Mouse (Mus musculus): ENCODE measurements around the gene Gatad1.
"Not testable (repeated sequence)": the region's sequence is repeated elsewhere in the genome, so short reads cannot be mapped to it uniquely, and the experiment has no call there.

Gene Gatad1

GRCm38 (mm10) chr5:3657085-3657484, at the start of gene Gatad1:
Gene Gatad1, minus strand, starts transcription at chr5:3657185.
- no peak for DNase-seq

GRCm38 (mm10) chr5:3702180-3702579, 45.2 kb upstream of the Gatad1 start:
- DNase-seq = no peak

- no peak for DNase-seq
Measured at GRCm38 (mm10) chr5:3700025-3700424, 43.0 kb upstream of the Gatad1 start.

GRCm38 (mm10) chr5:3696031-3696430, 39.0 kb upstream of the Gatad1 start:
- no peak for DNase-seq

GRCm38 (mm10) chr5:3695191-3695590, 38.2 kb upstream of the Gatad1 start:
- DNase-seq = no peak

DNA sequence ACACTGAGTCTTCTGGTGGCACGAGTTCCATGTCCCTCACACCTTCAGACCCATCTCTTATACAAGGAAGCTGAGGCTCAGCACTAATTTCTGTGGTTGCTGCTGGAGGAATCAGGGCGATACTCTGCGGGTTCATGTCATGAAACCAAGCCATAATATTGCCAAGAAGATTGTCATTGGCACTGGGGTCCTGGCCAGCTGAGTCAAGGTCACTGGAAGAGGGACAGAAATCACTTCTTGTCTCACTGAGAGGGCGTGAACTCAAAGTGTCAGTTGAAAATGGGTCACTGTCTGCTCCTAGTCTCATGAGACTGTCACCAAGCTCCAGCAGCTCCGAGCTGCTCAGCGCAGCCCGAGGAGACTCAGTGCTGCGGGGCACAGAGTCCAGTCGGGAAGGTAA, 36.0 kb upstream of the Gatad1 start:
- no peak for DNase-seq

- no peak for DNase-seq
Measured at GRCm38 (mm10) chr5:3691283-3691682, 34.3 kb upstream of the Gatad1 start.

DNA sequence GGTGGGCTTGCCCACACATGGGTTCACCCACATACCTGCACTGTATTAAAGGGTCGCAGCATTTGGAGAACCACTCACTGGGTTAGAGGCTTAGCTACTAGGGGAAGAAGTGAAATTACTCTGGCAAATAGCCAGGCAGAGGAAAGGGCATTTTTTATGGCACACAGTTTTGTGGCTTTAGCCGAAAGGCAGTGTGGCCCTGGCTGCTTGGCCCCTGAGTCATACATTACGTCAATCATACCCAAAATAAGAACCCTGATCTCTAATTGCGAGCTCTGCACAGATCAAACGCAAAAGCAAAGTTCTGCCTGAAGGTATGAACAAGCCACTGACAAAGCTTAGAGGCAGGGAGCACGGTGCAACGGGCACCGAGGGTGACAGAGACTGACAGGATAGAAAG, 31.3 kb upstream of the Gatad1 start:
- DNase-seq = no peak

DNA sequence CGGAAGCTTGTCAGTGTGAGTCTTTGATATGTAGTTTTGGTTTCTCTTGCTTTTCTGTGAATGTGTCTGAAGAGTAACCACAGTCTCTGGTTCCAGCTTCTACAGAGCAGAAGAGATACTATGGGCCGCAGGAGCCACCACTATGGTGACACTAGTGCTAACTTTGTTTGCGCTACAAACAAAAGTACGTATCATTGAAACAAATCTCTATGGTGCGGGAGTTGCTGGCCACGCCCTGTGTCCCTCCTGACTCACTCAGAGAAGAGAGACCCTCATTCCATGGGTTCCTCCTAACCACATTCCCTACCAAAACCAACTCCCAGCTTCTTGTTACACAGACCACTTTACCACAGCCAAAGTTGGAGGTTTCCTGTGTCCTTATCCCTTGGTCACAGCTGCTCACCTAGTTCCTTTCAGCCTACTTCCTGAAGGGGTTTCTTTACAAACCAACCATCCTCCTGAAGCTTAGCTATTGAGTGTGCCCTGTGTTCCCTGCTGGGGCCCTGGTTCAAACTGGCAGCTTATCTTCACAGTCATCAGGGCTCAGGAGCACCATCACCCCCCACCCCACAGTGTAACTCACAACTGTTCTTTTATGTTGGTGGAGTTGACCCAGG, 13.1 kb upstream of the Gatad1 start:
- no peak for DNase-seq

DNA sequence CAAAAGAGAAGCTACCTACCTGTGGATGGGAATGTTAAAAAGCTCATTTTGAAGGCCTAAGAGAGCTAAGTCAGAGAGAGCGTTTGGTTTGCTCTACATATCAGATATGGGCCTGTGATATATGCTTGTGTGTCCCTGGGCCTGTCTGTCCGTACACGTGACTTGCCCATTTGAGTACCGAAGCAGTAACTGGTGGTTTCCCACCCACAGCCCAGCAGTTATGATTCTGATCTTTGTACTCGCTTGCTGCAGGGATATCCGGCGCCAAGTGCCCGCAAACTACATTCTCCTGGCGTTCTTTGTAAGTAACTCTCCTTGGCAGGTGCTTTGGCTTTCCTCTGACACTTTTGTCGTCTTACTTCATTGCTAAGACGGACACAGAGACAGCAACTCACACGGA, 9.6 kb upstream of the Gatad1 start:
- DNase-seq = no peak

- DNase-seq = no peak
Measured at GRCm38 (mm10) chr5:3665225-3665624, 8.2 kb upstream of the Gatad1 start.

- DNase-seq = no peak
Measured at GRCm38 (mm10) chr5:3653801-3654200, 3.2 kb downstream of the Gatad1 start.

GRCm38 (mm10) chr5:3652903-3653575, 3.9 kb downstream of the Gatad1 start:
- DNase-seq = not testable (repeated sequence)

DNA sequence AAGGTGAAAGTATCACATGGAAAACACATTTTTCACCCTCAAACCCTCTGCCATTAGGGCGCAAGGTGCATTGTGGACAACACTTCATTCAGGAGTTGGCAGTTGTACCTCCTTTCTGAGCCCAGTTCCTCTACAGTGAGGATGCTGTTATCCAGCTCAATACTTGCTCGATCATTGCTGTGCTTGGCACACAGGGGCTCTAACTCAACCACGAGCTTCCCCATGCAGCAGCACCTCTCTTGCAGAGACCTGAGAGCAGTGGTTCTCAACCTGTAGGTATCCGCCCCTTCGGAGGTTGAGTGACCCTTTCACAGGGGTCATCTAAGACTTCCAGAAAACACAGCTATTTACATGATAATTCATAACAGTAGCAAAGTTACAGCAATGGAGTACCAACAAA, 5.4 kb downstream of the Gatad1 start:
- DNase-seq = no peak

DNA sequence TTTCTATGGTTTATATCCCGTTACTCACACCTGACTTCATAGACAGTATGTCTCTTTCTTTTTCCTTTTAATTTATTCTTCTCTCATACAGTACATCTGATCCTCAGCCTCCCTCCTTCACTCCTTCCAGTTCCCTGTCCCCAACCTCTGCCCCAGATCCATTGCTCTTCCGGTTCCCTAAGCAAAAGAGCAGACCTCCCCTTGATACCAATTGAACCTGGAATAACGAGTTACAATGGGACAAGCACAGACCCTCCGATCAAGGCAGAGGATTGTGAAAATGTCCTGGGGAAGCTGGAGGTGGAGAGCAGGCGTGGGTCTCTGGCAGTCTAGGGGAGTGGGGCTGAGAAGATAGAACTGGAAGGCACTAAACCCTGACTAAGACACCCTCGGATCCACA, 6.1 kb downstream of the Gatad1 start, which contains the start of gene Tmbim7:
TSS of gene Tmbim7 (plus strand) at position 301 of the 400 bp plus-strand sequence.
- no peak for DNase-seq

GRCm38 (mm10) chr5:3648849-3649210, 8.2 kb downstream of the Gatad1 start:
- no peak for DNase-seq

DNA sequence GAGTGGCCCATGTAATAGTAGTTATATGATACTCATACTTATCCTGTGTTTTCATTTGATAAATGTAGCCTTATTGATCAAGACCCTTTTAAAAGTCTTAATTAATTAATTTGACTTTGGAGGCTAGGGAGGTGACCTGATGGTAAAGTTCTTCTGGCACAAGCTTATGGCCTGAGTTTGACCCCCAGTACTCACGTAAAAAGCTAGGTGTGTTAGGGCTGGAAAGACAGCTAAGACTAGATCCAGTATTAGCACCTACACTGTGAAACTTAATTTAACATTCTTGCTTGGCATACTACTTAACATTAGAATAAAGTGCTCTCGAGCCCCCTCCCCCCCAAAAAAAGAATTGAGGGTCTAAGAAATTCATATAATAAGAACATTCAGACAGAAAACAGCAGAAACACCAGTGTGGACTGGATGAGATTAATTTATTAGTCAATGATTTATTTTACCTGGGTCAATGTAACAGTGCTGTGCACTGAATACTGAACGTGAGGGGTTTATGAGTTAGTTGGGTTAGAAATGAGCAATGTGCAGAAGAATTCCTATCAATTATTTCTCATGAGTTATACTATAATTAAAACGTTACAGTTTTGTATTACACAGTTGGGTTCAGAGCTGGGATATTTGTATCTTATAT, 8.7 kb downstream of the Gatad1 start:
- DNase-seq = peak; percentile 12

DNA sequence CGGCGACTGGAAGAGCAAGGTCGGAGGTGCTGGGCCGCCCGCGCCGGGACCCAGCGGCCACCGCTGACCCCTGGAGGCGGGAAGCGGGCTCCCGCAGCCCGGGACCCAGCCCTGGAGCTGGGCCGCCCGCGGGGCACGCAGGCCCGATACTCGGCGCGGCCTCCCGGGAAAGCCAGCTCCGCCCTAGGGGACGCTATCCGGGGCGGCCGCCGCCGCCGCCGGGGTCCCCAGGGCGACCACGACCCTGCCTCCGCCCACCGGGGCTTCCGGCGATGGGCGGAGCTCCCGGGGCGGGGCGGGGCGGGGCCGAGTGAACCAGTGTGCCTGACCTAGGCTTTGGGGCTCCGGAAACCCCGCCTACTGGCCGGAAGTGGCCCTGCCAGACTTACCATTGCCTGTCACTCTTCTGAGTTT, 9.3 kb downstream of the Gatad1 start:
- peak; percentile 90 for DNase-seq

- DNase-seq = peak; percentile 66
Measured at GRCm38 (mm10) chr5:3646991-3647707, 9.8 kb downstream of the Gatad1 start.

DNA sequence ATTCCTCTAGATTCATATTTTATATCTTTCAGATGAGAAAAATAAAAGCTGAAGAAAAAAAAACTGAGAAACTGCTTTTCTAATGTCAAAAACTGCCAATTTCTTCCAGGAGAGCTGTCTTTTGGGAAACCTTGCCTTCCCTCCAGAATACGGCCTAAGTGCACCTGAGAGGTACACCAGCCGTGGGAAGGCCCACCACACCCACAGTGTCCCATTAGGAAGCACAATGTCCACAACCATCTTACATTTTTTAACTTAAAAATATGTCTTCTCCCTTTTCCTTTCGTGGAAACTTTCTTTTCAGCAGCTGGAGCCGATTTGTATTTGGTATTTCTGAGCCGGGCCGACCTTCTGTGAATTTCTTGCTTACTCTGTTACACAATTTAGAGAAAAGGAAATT, 10.4 kb downstream of the Gatad1 start:
- DNase-seq = no peak

- no peak for DNase-seq
Measured at GRCm38 (mm10) chr5:3645326-3645725, 11.7 kb downstream of the Gatad1 start.

DNA sequence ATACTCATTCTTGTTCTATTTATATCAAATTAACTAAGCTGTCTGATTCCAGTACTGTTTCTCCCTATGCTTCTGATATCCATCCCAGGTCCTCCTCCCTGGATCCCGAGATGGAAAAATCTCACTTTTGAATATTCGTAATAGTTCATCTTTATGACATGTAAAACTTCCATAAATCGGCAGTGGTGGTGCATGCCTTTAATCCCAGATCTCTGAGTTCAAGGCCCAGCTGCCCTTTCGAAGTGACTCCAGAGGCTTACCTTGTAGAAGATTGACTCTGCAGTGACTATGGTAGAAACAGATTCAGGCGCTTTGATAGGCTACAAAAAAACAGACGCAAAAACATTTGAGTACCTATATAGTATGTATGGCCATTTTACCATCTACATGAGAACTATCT, 12.4 kb downstream of the Gatad1 start:
- no peak for DNase-seq

- no peak for DNase-seq
Measured at GRCm38 (mm10) chr5:3635286-3635685, 21.7 kb downstream of the Gatad1 start.

- no peak for DNase-seq
Measured at GRCm38 (mm10) chr5:3633951-3634350, 23.0 kb downstream of the Gatad1 start.
